Mouse (Mus musculus) lung, adult 2 months (tissue): Measurements from ENCODE around the gene Tlk1. TPM values are rescaled to one million over a fixed set of nuclear protein-coding genes. Genes with fewer than 3 reads are reported as not detected.

Source experiments
- DNase-seq: peaks from one replicate; pipeline ENCODE4 v3.0.0; 2022
- H3K4me1 ChIP-seq: fragments of 200-500 bp; 2 replicates; pipeline ENCODE4 v1.6.1; 2011; ENCODE audit warnings: low read length; ENCODE audit not compliant: control insufficient read depth, insufficient read depth
- H3K4me3 ChIP-seq: fragments of 200-500 bp; replicated peaks from 2 replicates; pipeline ENCODE3; 2011; ENCODE audit warnings: low read depth, mild to moderate bottlenecking, control low read depth, low read length; ENCODE audit errors: extremely low read depth
- CTCF ChIP-seq: fragments of 200-500 bp; IDR thresholded peaks from 2 replicates; pipeline ENCODE4 v1.5.1; 2011; ENCODE audit warnings: mild to moderate bottlenecking, low read length, control low read depth; ENCODE audit not compliant: insufficient read depth
- POLR2A ChIP-seq: fragments of 200-500 bp; IDR thresholded peaks from 2 replicates; pipeline ENCODE4 v1.6.1; 2011; ENCODE audit warnings: low read depth, mild to moderate bottlenecking, control low read depth, low read length, borderline replicate concordance; ENCODE audit errors: extremely low read depth
- WGBS: fragments of 180-500 bp; shearing (Covaris S2); methylation state at CpG from one replicate; pipeline ENCODE4 v1.1.7; 2018; 5-methylcytosine and 5-hydroxymethylcytosine counted together
- polyA plus RNA-seq: library from polyadenylated mRNA; depleted of rRNA; stranded (reverse); fragments of >200 nt; gene quantifications from 2 replicates; pipeline ENCODE4 v1.2.3, GENCODE M21; 2012

Gene Tlk1
- polyA plus RNA-seq, 1 experiment: 12.3 TPM

GRCm38 (mm10) chr2:70853329-70853728 is 27.8 kb upstream of the Tlk1 start:
- Histone ChIP-seq H3K4me1 (no peaks in the 10 kb centered on the region), H3K4me3 (no peak overlapping the region)
- no peak for DNase-seq
- TF ChIP-seq CTCF: no peak
- TF ChIP-seq POLR2A: no peak
- 48% methylated on average over 7 of the region's 7 CpGs for WGBS

- Histone ChIP-seq H3K4me1 (no peaks in the 10 kb centered on the region), H3K4me3 (no peak overlapping the region)
- 36% methylated on average over 11 of the region's 11 CpGs for WGBS
- TF ChIP-seq POLR2A (no peak), CTCF (no peak)
- no peak for DNase-seq
Measured at GRCm38 (mm10) chr2:70852796-70853221, 27.3 kb upstream of the Tlk1 start.

GRCm38 (mm10) chr2:70852186-70852795 is 26.8 kb upstream of the Tlk1 start:
- H3K4me3 ChIP-seq: no peak overlapping the region
- 46% methylated on average over 8 of the region's 8 CpGs for WGBS
- no peak for DNase-seq
- no peaks in the 10 kb centered on the region for H3K4me1 ChIP-seq
- TF ChIP-seq POLR2A (no peak), CTCF (no peak)

GRCm38 (mm10) chr2:70845871-70846270 is 20.3 kb upstream of the Tlk1 start:
- 62% methylated on average over 2 of the region's 2 CpGs for WGBS
- H3K4me1 ChIP-seq: no peaks in the 10 kb centered on the region
- H3K4me3 ChIP-seq: no peak overlapping the region
- TF ChIP-seq CTCF: no peak
- TF ChIP-seq POLR2A: no peak
- no peak for DNase-seq

- DNase-seq: no peak
- WGBS: 80% methylated on average over 9 of the region's 9 CpGs
- TF ChIP-seq POLR2A (no peak), CTCF (no peak)
- no peaks in the 10 kb centered on the region for H3K4me1 ChIP-seq
- no peak overlapping the region for H3K4me3 ChIP-seq
Measured at GRCm38 (mm10) chr2:70844694-70845395, 19.3 kb upstream of the Tlk1 start.

GRCm38 (mm10) chr2:70842049-70842618 is 16.6 kb upstream of the Tlk1 start:
- DNase-seq: no peak
- no peak overlapping the region for H3K4me3 ChIP-seq
- WGBS: 49% methylated on average over 13 of the region's 13 CpGs
- TF ChIP-seq CTCF (no peak), POLR2A (no peak)
- H3K4me1 ChIP-seq: no peaks in the 10 kb centered on the region

- H3K4me1 ChIP-seq: no peaks in the 10 kb centered on the region
- no peak for DNase-seq
- no peak overlapping the region for H3K4me3 ChIP-seq
- WGBS: 24% methylated on average over 12 of the region's 12 CpGs
- no peak for TF ChIP-seq CTCF
- TF ChIP-seq POLR2A: no peak
Measured at GRCm38 (mm10) chr2:70838536-70839216, 13.1 kb upstream of the Tlk1 start.

GRCm38 (mm10) chr2:70836306-70836651 is 10.8 kb upstream of the Tlk1 start:
- no peaks in the 10 kb centered on the region for H3K4me1 ChIP-seq
- TF ChIP-seq POLR2A (no peak), CTCF (no peak)
- no peak overlapping the region for H3K4me3 ChIP-seq
- DNase-seq: no peak
- 56% methylated on average over 4 of the region's 4 CpGs for WGBS

GRCm38 (mm10) chr2:70835641-70836305 is 10.2 kb upstream of the Tlk1 start:
- H3K4me3 ChIP-seq: no peak overlapping the region
- TF ChIP-seq CTCF (no peak), POLR2A (no peak)
- WGBS: 45% methylated on average over 9 of the region's 9 CpGs
- DNase-seq: no peak
- no peaks in the 10 kb centered on the region for H3K4me1 ChIP-seq
